Mouse (Mus musculus): ENCODE results near the gene Dhdh.
A peak's percentile ranks its signal among the peaks of the same experiment; 100 is the strongest.
"Not testable (repeated sequence)": the region's sequence is repeated elsewhere in the genome, so short reads cannot be mapped to it uniquely, and the experiment has no call there.

Dhdh gene

GRCm38 (mm10) chr7:45488293-45489204 is at the start of gene Dhdh:
Gene Dhdh (minus strand): TSS chr7:45488805.
- peak; percentile 61 to 69 for DNase-seq (ENCODE audit: low spot score in 2 of 2)

GRCm38 (mm10) chr7:45537602-45538001 is 49.0 kb upstream of the Dhdh start:
- no peak for DNase-seq (ENCODE audit: low spot score in 2 of 2)

GRCm38 (mm10) chr7:45535676-45536075 is 47.1 kb upstream of the Dhdh start:
- no peak for DNase-seq (ENCODE audit: low spot score in 2 of 2)

- peak in 1 of 2 experiments; percentile 44 for DNase-seq (ENCODE audit: low spot score in 2 of 2)
These were observed 42.0 kb upstream of the Dhdh start for GRCm38 (mm10) chr7:45530643-45531042.

- peak in 1 of 2 experiments; percentile 55 for DNase-seq (ENCODE audit: low spot score in 2 of 2)
These were observed 40.9 kb upstream of the Dhdh start for GRCm38 (mm10) chr7:45529461-45529860.

GRCm38 (mm10) chr7:45527169-45527568 is 38.6 kb upstream of the Dhdh start:
- DNase-seq (ENCODE audit: low spot score in 2 of 2) = not testable (repeated sequence)

- DNase-seq (ENCODE audit: low spot score in 2 of 2) = no peak
These were observed 38.0 kb upstream of the Dhdh start for GRCm38 (mm10) chr7:45526474-45527120.

- peak; percentile 90 to 96 for DNase-seq (ENCODE audit: low spot score in 2 of 2)
These were observed 37.3 kb upstream of the Dhdh start, which contains the start of the genes Ppp1r15a and Plekha4 for GRCm38 (mm10) chr7:45525809-45526473. Gene Ppp1r15a (minus strand): TSS chr7:45526268. Gene Plekha4 (plus strand): TSS chr7:45526330.

GRCm38 (mm10) chr7:45524841-45525621 is 36.4 kb upstream of the Dhdh start:
- DNase-seq (ENCODE audit: low spot score in 2 of 2) = no peak

GRCm38 (mm10) chr7:45523678-45524170 is 35.1 kb upstream of the Dhdh start:
- DNase-seq (ENCODE audit: low spot score in 2 of 2) = no peak

GRCm38 (mm10) chr7:45522957-45523676 is 34.5 kb upstream of the Dhdh start:
- no peak for DNase-seq (ENCODE audit: low spot score in 2 of 2)

- DNase-seq (ENCODE audit: low spot score in 2 of 2) = no peak
These were observed 33.7 kb upstream of the Dhdh start for GRCm38 (mm10) chr7:45522194-45522752.

GRCm38 (mm10) chr7:45521728-45522184 is 33.2 kb upstream of the Dhdh start:
- peak; percentile 78 to 84 for DNase-seq (ENCODE audit: low spot score in 2 of 2)

GRCm38 (mm10) chr7:45520605-45521004 is 32.0 kb upstream of the Dhdh start:
- no peak for DNase-seq (ENCODE audit: low spot score in 2 of 2)

GRCm38 (mm10) chr7:45519345-45520120 is 30.9 kb upstream of the Dhdh start:
- no peak for DNase-seq (ENCODE audit: low spot score in 2 of 2)

GRCm38 (mm10) chr7:45518618-45519017 is 30.0 kb upstream of the Dhdh start:
- no peak for DNase-seq (ENCODE audit: low spot score in 2 of 2)

- DNase-seq (ENCODE audit: low spot score in 2 of 2) = not testable (repeated sequence)
These were observed 28.2 kb upstream of the Dhdh start for GRCm38 (mm10) chr7:45516846-45517245.

GRCm38 (mm10) chr7:45515436-45515835 is 26.8 kb upstream of the Dhdh start:
- DNase-seq (ENCODE audit: low spot score in 2 of 2) = no peak

GRCm38 (mm10) chr7:45514411-45514810 is 25.8 kb upstream of the Dhdh start:
- no peak for DNase-seq (ENCODE audit: low spot score in 2 of 2)
